Mouse (Mus musculus) macrophage (primary cell): ENCODE data around the gene Cenpo. TPM values are rescaled to one million over a fixed set of nuclear protein-coding genes. Genes with fewer than 3 reads are reported as not detected.
A peak's percentile ranks its signal among the peaks of the same experiment; 100 is the strongest.
"Not testable (repeated sequence)": the region's sequence is repeated elsewhere in the genome, so short reads cannot be mapped to it uniquely, and the experiment has no call there.

Experiments
- H3K27ac ChIP-seq: fragments of 350-480 bp; formaldehyde crosslinking; 2 replicates; pipeline ENCODE4 v1.9.0; 2021
- H3K36me3 ChIP-seq: fragments of 350-480 bp; formaldehyde crosslinking; 2 replicates; pipeline ENCODE4 v1.9.0; 2021; ENCODE audit errors: inconsistent target
- H3K4me3 ChIP-seq: fragments of 350-480 bp; formaldehyde crosslinking; 2 replicates; pipeline ENCODE4 v1.9.0; 2021; ENCODE audit errors: inconsistent target
- H3K79me2 ChIP-seq: fragments of 350-480 bp; formaldehyde crosslinking; 2 replicates; pipeline ENCODE4 v1.9.0; 2021; ENCODE audit errors: inconsistent target
- WGBS: methylation state at CpG from one replicate; pipeline ENCODE4 v1.1.7; 2026; ENCODE audit warnings: inconsistent platforms; ENCODE audit not compliant: missing documents; 5-methylcytosine and 5-hydroxymethylcytosine counted together
- polyA plus RNA-seq: library from polyadenylated mRNA; stranded (reverse); fragments of 250-400 nt; gene quantifications from 3 replicates; pipeline ENCODE4 v1.2.4, GENCODE M21; 2018; ENCODE audit warnings: inconsistent platforms
- total RNA-seq, 78 experiments: library from RNA; depleted of rRNA; stranded (reverse); fragments of 250-400 nt; gene quantifications; 1 replicate in 9 of 78; 2 replicates in 24 of 78; 3 replicates in 43 of 78; 4 replicates in 2 of 78; pipeline ENCODE4 v1.2.4; 2018; ENCODE audit warnings: inconsistent platforms in 56 of 78

Cenpo gene
- total RNA-seq (2018; cell fraction: chromatin; rRNA removed) = 10 to 100 TPM in 22 of 26 experiments, 1 to 10 TPM in 4; 2.3 to 73.5 (median 36.3) TPM
- 10 to 100 TPM in 7 of 26 experiments, 1 to 10 TPM in 19; 2.4 to 12.9 (median 8.9) TPM for total RNA-seq (2018; cell fraction: cytosol; rRNA removed)
- total RNA-seq (2018; cell fraction: nucleus; rRNA removed) = 10 to 100 TPM in 19 of 26 experiments, 1 to 10 TPM in 7; 5.2 to 51.5 (median 24.2) TPM
- 9.6 to 13.6 TPM (median 10.3 TPM) in 3 replicates for polyA plus RNA-seq

DNA sequence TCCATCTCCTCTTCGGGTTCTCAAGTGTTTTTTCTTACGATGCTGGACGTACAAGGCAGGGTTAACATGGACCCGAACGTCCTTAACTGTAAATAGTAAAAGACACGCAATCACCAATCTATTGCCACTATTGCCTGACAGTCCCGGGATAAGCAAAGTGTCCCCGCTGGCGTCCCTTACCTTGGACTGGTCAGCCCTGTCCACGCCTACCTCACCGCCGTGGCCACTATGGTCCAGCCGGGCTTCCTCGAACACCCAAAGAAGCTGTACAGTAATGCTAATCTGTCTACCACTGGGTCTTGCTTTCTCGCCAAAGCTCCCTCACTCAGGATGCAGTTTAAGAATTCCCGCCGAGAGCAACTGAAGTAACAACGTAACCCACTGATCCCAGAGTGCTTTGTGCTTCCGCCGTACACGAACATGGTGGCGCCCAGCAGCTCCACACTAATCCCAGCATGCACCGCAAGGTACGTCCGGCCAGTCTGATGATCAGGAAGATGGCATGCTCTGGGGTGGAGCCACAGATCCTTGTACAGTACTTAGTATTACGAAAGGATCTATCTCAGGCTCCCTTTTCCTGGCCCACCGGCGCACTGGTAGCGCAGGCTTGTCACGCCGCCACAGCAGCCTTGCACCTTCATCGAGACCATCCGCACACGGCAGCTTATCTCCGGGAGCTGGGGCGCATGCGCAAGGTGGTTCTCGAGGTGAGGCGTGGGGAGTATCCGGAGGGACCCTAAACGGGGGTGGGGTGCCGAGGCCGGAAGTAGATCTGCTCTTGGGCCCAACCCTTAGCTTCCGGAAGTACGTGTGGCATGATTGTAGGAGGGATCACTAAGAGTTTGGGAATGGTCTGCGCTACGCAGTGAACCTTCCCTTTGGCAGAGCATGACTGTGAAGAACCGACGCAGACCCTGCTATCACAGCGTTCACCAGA lies at the start of gene Cenpo, which contains the start of gene Ptrhd1:
TSS of gene Cenpo (minus strand) at position 723 of the 937 bp plus-strand sequence.
TSS of gene Ptrhd1 (plus strand) at position 456 of the 937 bp plus-strand sequence.
- Histone ChIP-seq H3K27ac (peak within 1 kb of the TSS; percentile 98), H3K4me3 (peak within 1 kb of the TSS; percentile 89), H3K79me2 (peaks cover 41% of the 10 kb centered on the region), H3K36me3 (peaks cover 4% of the 10 kb centered on the region; the same call in 1 of the 2 replicates)
- WGBS = under 1% methylated on average over 48 of the region's 50 CpGs

DNA sequence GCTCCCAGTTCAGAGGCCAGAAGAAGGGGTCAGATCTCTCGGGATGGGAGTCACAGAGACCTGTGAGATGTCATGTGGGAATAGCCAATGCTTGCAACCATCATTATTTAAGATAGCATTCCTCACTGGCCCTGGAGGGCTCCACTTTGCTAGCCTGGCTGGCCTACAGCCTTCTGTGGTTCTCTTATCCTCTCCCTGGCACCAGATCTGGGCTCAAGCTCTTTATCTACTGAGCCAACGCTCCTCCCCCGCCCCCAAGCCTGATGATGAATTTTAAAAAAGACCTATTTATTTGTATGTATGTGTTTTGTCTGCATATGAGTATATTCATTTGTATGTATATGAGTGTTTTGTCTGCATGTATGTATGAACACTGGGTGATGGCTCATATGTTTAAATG lies 45.8 kb upstream of the Cenpo start:
- WGBS = 77% methylated on average over 3 of the region's 3 CpGs
- peaks cover 3% of the 10 kb centered on the region; the same call in 1 of the 2 replicates for H3K36me3 ChIP-seq
- no peak overlapping the region for H3K27ac ChIP-seq
- no peak overlapping the region for H3K4me3 ChIP-seq
- H3K79me2 ChIP-seq = no peaks in the 10 kb centered on the region

DNA sequence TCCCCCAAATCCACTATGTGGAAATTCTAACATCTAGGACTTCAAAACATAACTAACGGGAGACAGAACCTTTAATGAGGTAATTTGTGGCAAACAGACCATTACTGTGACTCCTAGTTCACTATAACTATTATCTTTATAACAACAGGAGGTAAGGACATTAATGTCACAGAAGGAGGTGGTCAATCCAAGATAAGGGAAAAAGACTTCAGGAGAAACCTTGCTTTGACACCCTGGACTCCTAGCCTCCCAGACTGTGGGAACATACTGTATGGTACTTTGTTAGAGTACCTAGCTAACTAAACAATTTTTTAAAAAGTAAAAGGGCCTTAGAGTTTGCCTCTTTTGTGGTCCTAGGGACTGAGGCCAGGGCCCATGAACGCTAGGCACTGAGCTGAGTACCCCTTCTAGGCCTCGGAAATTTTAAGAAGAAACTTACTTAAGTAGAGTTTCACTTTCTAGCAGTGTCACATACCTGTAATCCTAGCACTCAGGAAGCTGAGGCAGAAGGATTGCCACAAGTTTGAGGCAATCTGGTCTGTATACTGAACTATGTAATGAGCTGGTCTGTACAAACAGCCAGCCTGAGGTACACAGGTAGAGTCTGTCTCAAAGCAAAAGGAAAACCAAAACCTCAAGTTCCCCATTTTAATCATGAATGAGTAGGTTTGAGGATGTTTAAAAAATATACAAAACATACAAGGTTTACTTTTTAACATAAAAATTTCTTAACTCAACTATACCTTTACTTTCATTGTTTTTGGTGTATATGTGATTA lies 45.1 kb upstream of the Cenpo start:
- no peak overlapping the region for H3K27ac ChIP-seq
- H3K4me3 ChIP-seq = no peak overlapping the region
- H3K79me2 ChIP-seq = no peaks in the 10 kb centered on the region
- H3K36me3 ChIP-seq = peaks cover 10% of the 10 kb centered on the region; the same call in 1 of the 2 replicates
- 52% methylated on average over 3 of the region's 3 CpGs for WGBS

DNA sequence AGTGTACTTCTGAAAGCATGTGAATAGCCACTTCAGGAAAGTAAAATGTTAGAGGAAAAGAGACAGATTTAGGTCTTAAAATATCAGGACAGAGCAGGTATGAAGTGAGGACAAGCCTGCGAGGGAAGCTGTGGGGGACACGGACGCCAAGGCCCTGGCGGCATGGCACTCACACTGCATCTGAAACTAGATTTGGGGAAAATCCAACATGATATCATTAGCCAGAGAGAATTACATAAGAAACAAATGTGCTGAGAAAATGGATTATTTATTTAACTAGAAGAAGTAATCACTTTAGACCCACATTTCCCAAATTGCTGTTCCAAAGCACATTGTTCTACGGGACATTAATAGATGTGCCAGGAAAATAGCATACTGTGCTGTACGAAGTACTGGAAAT lies 37.0 kb upstream of the Cenpo start:
- WGBS = 95% methylated on average over 6 of the region's 6 CpGs
- Histone ChIP-seq H3K36me3 (peaks cover 75% of the 10 kb centered on the region), H3K4me3 (no peak overlapping the region), H3K27ac (no peak overlapping the region), H3K79me2 (no peaks in the 10 kb centered on the region)

DNA sequence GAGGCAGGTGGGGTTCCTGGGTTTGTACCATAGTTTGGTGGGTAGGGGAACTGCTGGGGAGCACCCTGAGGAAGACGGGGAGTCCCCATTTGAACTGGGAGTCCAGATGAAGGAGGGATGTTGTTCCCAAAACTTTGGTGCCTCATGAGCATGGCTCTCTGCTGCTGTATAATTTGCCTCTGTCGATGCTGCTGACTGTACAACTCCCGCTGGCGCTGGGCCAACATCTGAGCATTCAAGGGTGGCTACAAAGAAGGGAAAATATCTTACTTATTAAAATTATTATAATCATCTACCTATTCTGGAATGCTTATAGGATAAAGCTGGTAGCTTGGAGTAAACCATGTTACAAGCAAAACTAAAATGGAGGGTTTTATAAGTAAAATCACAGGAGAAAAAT lies 33.7 kb upstream of the Cenpo start:
- peaks cover 74% of the 10 kb centered on the region for H3K36me3 ChIP-seq
- H3K79me2 ChIP-seq = no peaks in the 10 kb centered on the region
- no peak overlapping the region for H3K27ac ChIP-seq
- no peak overlapping the region for H3K4me3 ChIP-seq
- 94% methylated on average over 3 of the region's 4 CpGs for WGBS

DNA sequence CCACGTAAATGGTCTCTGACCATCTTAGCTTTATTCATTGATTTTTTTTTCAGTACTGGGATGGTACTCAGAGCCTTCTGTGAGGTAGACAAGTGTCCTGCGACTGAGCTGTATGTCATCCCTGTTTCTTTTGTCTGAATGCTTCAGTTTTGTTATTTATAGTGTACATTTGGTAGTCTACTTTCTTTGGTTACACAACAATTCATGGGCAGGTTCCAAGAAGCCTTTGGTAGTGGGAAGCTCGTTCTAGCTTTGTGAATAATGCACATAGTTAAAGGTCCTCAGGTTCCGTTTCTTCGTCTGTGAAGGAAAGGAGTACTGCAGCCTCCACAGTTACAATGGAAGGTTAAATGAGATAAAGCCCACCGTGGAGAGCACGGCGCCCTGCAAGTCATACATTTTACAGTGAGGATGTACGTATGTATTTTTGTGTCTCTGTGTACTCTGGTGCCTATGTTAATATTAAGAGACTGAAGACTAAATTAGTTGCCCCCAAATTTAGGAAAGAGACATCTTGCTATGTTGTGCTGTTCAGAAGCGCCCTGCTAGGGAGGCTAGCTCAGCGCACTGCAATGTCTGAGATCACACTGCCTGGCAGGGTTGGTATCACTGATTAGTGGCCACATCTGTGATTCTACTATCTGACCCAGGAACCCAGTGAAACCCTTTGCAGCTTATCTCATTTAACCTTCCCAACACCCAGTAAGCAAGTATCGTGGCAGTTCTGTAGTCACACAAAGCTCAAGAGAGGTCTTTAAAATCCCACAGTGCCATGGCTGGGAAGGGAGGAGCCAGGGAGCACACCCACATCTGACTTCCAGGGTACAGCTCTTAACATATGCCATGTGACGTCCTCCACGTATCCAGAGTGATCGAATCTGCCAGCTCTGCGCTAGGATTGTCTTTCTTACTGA lies 18.9 kb upstream of the Cenpo start:
- Histone ChIP-seq H3K27ac (no peak overlapping the region), H3K36me3 (peaks cover 47% of the 10 kb centered on the region), H3K4me3 (no peak overlapping the region), H3K79me2 (no peaks in the 10 kb centered on the region)
- WGBS = 93% methylated on average over 16 of the region's 16 CpGs

DNA sequence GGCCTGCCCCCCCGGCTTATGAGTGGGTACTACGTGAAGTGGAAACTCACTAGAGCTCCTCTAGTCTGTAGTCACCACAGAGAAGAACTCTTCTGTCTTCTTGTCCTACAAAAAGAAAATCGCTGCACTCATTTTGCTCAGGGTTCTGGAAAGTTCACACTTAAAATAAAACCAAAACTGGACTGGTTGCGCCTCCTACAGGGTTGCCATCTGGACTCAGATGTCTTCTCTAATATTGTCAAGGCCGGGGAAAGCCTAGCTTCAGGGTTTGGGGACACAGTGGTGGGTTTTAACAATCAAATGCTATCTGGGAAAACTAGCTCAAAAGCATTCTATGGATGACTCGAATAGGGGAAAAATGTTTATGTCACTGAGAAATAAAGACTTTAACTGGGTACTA lies 15.7 kb upstream of the Cenpo start:
- Histone ChIP-seq H3K79me2 (no peaks in the 10 kb centered on the region), H3K36me3 (peaks cover 49% of the 10 kb centered on the region), H3K27ac (no peak overlapping the region), H3K4me3 (no peak overlapping the region)
- 94% methylated on average over 6 of the region's 6 CpGs for WGBS

DNA sequence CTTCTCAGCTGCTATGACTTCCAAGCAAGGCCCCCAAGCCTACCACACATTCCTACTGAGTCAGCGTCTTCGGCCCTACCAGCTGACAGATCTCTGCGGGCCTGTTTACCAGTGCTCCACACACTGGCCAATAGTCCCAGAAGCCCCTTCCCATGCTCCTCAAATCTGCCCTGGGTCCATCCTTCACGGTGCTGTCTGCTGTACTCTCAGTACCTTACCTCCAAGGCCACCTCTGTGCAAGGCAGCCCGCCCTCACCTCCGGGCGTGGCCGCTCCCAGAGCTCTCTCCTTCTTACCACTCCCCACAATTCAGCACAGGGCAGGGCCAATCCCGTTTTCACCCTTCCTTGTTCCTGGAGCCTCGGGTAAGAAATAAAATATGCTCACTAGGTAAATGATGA lies 11.6 kb upstream of the Cenpo start:
- H3K36me3 ChIP-seq = peaks cover 26% of the 10 kb centered on the region
- H3K27ac ChIP-seq = no peak overlapping the region
- WGBS = 97% methylated on average over 10 of the region's 10 CpGs
- H3K4me3 ChIP-seq = no peak overlapping the region
- H3K79me2 ChIP-seq = no peaks in the 10 kb centered on the region

DNA sequence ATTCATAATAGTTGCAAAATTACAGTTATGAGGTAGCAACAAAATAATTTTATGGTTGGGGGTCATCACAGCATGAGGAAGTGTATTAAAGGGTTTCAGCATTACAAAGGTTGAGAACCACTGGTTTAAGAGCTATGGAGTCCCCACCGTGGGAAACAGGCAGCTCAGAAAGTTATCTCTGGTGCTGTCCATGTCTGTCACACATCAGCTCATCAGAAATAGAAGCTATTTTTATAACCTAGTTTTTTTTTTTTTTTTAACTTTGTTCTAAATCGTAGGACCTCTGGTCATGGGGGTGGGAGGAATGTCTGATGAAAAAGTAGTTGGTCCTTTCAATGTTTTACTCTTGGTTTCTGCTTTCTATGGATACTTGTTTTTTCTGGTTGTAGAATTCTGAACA lies 9.7 kb upstream of the Cenpo start:
- H3K4me3 ChIP-seq = no peak overlapping the region
- H3K36me3 ChIP-seq = 0 out of 2 replicates have a peak, but pooled peaks cover 10% of the 10 kb centered on the region
- 84% methylated on average over 2 of the region's 2 CpGs for WGBS
- H3K79me2 ChIP-seq = no peaks in the 10 kb centered on the region
- no peak overlapping the region for H3K27ac ChIP-seq

DNA sequence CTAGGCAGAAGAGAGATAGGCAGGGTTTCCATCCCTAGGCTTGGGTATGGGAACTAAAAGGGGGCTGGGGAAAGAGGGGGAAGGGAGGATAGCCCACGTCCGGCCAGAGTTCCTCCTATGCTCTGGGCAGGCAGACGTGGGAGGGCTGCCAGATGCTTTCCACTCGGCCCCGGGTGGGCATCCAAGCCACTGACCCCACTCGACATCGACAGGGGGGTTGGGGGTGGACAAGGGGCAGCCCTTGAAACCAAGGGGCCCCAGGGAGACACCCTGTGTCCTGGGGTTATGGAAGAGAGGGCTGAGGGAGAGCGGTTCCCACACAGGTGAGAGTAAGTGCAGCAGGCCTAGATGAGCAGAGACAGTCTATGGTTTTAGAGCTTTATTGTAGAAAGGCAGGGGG lies 6.2 kb upstream of the Cenpo start:
- H3K4me3 ChIP-seq, H3K79me2 ChIP-seq, H3K36me3 ChIP-seq, H3K27ac ChIP-seq: not testable (repeated sequence)
- 93% methylated on average over 8 of the region's 8 CpGs for WGBS

DNA sequence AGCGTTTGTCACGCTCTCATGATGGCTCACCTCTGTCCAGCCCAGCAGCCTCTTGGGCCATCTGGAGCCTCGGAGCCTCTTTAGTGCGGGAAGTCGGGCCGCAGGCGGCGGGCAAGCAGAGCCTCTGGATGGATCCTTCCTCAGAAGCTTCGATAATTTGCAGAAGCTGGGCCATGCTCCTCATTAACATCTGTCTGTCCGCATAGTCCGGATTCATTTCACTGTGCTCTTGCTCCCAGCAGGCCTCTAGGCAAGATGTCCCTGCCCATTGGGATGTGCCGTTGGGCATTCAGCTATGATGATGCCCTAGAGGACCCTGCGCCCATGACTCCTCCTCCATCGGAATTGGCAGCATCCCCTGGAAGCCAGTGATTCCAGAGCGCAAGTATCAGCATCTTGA lies 3.4 kb upstream of the Cenpo start:
- peaks cover 5% of the 10 kb centered on the region for H3K79me2 ChIP-seq
- no peaks in the 10 kb centered on the region for H3K36me3 ChIP-seq
- peak overlapping the region; percentile 98; the same call in 1 of the 2 replicates for H3K27ac ChIP-seq
- 97% methylated on average over 15 of the region's 15 CpGs for WGBS
- H3K4me3 ChIP-seq = no peak overlapping the region

DNA sequence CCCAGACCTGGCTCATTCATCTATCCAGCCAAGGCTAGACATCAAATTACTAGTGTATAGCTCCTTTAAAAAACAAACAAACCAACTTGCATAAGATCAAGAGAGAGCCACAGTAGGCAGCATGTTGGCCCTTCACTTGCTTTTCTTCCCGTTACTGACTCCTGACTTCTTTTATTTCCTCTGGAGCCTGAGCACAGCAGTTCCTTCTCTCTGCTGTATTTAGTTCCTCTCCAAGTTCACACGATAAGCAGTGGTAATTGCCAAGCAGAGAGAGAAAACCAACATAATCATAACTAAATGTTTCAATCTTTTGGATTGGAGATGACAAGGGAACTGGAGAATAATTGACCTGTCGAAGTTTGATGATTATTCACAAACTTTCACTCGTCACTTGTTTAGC lies 1.3 kb downstream of the Cenpo start:
- 12% methylated on average over 4 of the region's 4 CpGs for WGBS
- Histone ChIP-seq H3K4me3 (peak overlapping the region; percentile 89), H3K79me2 (peaks cover 52% of the 10 kb centered on the region), H3K36me3 (peaks cover 5% of the 10 kb centered on the region; the same call in 1 of the 2 replicates), H3K27ac (peak overlapping the region; percentile 98)

DNA sequence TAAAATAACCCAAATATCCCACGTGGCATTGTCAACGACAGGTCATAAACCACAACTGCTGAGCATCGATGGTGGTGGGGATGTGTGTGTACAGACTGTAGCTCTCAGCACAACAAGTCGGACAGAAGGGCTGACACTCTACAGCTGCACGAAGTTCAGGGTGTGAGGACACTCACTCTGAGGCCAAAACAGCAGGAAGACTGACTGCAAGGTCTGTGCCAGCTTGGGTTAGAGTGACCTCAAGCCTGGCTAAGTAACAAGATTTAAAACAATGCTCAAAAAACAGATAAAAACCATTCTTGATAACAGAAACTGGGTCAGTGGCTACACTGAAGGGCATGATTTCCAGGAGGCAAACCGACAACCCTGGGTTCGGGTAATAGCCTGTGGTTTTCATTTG lies 3.9 kb downstream of the Cenpo start:
- Histone ChIP-seq H3K4me3 (no peak overlapping the region), H3K79me2 (peaks cover 78% of the 10 kb centered on the region), H3K27ac (no peak overlapping the region), H3K36me3 (peaks cover 29% of the 10 kb centered on the region; the same call in 1 of the 2 replicates)
- WGBS = 93% methylated on average over 7 of the region's 7 CpGs
